Mouse (Mus musculus) lung, adult 2 months (tissue): ENCODE data around the gene Efna2. TPM values are rescaled to one million over a fixed set of nuclear protein-coding genes. Genes with fewer than 3 reads are reported as not detected.

Experiments
- DNase-seq: peaks from one replicate; pipeline ENCODE4 v3.0.0; 2022
- H3K4me1 ChIP-seq: fragments of 200-500 bp; 2 replicates; pipeline ENCODE4 v1.6.1; 2011; ENCODE audit warnings: low read length; ENCODE audit not compliant: control insufficient read depth, insufficient read depth
- H3K4me3 ChIP-seq: fragments of 200-500 bp; replicated peaks from 2 replicates; pipeline ENCODE3; 2011; ENCODE audit warnings: low read depth, mild to moderate bottlenecking, control low read depth, low read length; ENCODE audit errors: extremely low read depth
- CTCF ChIP-seq: fragments of 200-500 bp; IDR thresholded peaks from 2 replicates; pipeline ENCODE4 v1.5.1; 2011; ENCODE audit warnings: mild to moderate bottlenecking, low read length, control low read depth; ENCODE audit not compliant: insufficient read depth
- POLR2A ChIP-seq: fragments of 200-500 bp; IDR thresholded peaks from 2 replicates; pipeline ENCODE4 v1.6.1; 2011; ENCODE audit warnings: low read depth, mild to moderate bottlenecking, control low read depth, low read length, borderline replicate concordance; ENCODE audit errors: extremely low read depth
- WGBS: fragments of 180-500 bp; shearing (Covaris S2); methylation state at CpG from one replicate; pipeline ENCODE4 v1.1.7; 2018; 5-methylcytosine and 5-hydroxymethylcytosine counted together
- polyA plus RNA-seq: library from polyadenylated mRNA; depleted of rRNA; stranded (reverse); fragments of >200 nt; gene quantifications from 2 replicates; pipeline ENCODE4 v1.2.3, GENCODE M21; 2012

Efna2 gene
- polyA plus RNA-seq, 1 experiment = 3.6 TPM

DNA sequence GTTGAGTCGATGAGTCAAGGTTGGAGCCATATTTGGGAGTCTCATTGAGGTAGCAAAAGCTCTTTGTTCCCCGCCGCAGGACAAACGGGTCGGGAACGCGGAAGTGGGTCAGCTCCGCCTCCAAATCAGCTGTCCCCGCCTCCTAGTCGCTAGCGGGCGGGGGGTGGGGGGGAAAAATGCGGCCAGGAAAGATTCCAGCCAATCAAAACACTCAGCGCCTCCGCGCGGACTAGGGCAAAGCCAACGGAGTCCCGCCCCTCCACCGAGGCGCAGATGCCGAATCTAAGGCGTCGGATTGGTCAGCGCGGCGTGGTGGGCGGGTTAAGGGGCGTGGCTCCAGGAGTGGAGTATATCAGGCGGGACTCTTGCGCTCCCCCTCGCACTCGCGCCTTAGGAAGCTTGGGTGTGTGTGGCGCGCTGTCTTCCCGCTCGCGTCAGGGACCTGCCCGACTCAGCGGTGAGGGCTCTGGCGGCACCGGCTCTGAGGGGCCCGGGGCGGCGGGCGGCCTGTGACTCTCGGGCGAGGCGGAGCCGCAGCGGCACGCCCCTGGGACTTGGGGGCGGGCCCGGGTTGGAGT is 11.7 kb upstream of the Efna2 start:
- WGBS = under 1% methylated on average over 55 of the region's 55 CpGs
- H3K4me1 ChIP-seq = peaks cover 18% of the 10 kb centered on the region
- peak; percentile 99 for DNase-seq
- H3K4me3 ChIP-seq = peak overlapping the region; percentile 93
- TF ChIP-seq POLR2A (peak; percentile 100), CTCF (no peak)

DNA sequence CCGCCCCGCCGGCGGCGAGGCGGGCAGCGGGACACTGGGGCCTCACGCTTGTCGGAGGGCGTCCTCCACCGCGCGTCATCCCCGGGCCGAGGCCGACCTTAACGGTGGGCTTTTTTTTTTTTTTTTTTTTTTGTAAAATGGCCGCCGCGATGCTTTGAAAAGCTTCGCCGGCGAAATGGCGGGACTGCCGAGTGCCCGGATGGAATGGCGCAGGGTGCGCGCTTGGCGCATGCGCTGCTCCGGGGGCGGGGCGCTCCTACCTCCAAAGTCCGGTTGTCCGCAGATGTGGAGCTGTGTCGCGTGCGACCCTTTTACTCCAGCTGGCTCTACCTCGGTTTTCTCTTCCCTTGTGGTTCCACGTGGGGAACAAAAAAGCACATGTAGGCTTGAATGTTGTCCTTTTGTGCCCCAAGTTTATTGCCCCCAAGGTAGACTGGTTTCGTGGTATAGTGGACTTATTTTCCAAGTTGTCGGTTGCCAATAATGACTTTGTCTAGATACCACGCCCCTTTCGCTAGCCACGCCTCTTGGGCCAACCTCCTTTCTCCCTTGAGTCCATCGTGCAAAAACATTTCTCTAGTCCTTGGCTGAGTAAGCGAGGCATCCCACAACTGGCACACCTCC is 11.1 kb upstream of the Efna2 start:
- peak; percentile 94 for DNase-seq
- under 1% methylated on average over 48 of the region's 48 CpGs for WGBS
- TF ChIP-seq CTCF = no peak
- no peak; the same call in 1 of the 2 replicates for TF ChIP-seq POLR2A
- Histone ChIP-seq H3K4me1 (peaks cover 15% of the 10 kb centered on the region), H3K4me3 (peak overlapping the region; percentile 93)

DNA sequence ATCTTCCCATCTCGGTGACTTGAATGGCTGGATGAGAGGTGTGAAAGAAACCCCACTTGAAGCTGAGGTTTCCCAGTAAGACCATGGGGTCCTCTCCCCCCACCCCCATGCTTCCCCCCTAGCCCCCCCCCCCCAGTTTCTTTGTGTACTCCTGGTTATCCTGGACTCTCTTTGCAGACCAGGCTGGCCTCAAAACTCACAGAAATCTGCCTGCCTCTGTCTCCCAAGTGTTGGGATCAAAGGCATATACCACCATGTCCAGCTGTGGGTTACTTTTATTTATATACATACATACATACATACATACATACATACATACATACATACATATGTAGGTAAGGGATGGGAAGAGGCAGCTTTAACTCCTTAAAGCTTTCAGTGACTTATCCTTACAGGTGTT is 10.2 kb upstream of the Efna2 start:
- Histone ChIP-seq H3K4me1 (peaks cover 13% of the 10 kb centered on the region), H3K4me3 (no peak overlapping the region)
- WGBS = 31% methylated on average over 1 of the region's 1 CpGs
- DNase-seq = no peak
- TF ChIP-seq CTCF (no peak), POLR2A (no peak)

DNA sequence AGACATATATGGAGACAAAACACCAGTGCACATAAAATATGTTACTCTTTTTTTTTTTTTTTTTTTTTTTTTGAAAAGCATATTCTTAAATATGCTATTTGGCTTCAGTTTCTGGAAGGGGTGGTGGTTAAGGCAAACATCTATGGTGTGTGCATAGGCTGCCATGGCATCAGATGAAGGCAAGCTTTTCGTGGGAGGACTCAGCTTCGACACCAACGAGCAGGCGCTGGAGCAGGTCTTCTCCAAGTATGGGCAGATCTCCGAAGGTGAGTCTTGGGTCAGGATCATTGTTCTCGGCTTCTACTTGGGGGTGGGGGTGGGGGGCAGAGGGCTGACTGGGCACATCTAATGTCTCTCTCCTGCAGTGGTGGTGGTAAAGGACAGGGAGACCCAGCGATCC is 9.6 kb upstream of the Efna2 start:
- DNase-seq = no peak
- H3K4me3 ChIP-seq = no peak overlapping the region
- H3K4me1 ChIP-seq = peaks cover 10% of the 10 kb centered on the region
- TF ChIP-seq CTCF = no peak
- no peak for TF ChIP-seq POLR2A
- 90% methylated on average over 7 of the region's 7 CpGs for WGBS

DNA sequence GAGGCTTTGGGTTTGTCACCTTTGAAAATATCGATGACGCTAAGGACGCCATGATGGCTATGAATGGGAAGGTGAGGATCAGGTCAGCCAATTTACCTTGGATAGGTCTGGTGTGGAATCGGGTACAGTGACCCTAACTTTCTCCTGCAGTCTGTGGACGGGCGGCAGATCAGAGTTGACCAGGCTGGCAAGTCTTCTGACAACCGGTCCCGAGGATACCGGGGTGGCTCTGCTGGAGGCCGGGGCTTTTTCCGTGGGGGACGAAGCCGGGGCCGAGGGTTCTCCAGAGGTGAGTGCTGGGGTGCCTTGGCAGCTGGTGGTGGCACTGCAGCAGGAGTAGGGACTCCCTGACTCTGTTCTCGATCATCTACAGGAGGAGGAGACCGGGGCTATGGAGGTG is 9.2 kb upstream of the Efna2 start:
- 93% methylated on average over 16 of the region's 16 CpGs for whole genome bisulfite sequencing
- Histone ChIP-seq H3K4me1 (peaks cover 10% of the 10 kb centered on the region), H3K4me3 (no peak overlapping the region)
- no peak for DNase-seq
- no peak for TF ChIP-seq POLR2A
- TF ChIP-seq CTCF = no peak

DNA sequence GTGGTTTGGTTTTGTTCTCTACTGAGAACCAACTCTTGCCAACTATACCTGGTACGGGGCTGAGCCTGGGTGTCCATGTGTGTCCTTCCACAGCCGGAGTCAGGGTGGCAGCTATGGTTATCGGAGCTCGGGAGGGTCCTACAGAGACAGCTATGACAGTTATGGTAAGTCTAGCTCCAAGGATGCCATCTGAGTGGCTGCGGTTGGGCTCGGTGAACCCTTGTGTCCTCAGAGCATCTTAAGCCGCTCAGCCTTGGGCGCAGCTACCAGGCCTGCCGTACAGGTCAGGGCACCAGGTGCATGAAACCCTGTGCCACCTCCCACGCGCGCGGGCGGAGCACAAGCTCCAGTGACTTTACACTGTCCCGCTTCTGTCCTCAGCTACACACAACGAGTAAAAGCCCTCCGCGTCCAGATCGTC is 8.7 kb upstream of the Efna2 start:
- Histone ChIP-seq H3K4me1 (peaks cover 10% of the 10 kb centered on the region), H3K4me3 (no peak overlapping the region)
- TF ChIP-seq POLR2A (no peak), CTCF (no peak)
- WGBS = 94% methylated on average over 19 of the region's 19 CpGs
- DNase-seq = no peak

DNA sequence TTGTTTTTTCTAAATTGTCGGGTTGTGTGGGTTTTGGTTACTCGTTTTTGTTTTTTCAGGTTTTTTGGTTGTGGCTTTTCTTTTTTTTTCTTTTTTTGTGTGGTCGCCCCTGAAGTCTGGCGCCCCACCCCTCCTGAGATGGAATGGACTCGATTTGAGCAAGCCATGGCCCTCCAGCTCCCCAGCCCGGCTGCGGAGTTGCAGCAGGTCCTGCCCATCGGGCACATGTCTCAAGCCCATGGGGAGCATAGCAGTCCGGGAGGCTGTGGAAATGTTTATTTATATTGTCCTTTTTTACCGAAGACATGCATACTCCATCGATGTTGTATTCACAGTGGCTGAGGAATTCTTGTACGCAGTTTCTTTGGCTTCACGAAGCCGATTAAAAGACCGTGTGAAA is 8.0 kb upstream of the Efna2 start:
- TF ChIP-seq POLR2A (no peak), CTCF (no peak)
- peaks cover 10% of the 10 kb centered on the region for H3K4me1 ChIP-seq
- no peak overlapping the region for H3K4me3 ChIP-seq
- no peak for DNase-seq
- WGBS = 78% methylated on average over 15 of the region's 15 CpGs

DNA sequence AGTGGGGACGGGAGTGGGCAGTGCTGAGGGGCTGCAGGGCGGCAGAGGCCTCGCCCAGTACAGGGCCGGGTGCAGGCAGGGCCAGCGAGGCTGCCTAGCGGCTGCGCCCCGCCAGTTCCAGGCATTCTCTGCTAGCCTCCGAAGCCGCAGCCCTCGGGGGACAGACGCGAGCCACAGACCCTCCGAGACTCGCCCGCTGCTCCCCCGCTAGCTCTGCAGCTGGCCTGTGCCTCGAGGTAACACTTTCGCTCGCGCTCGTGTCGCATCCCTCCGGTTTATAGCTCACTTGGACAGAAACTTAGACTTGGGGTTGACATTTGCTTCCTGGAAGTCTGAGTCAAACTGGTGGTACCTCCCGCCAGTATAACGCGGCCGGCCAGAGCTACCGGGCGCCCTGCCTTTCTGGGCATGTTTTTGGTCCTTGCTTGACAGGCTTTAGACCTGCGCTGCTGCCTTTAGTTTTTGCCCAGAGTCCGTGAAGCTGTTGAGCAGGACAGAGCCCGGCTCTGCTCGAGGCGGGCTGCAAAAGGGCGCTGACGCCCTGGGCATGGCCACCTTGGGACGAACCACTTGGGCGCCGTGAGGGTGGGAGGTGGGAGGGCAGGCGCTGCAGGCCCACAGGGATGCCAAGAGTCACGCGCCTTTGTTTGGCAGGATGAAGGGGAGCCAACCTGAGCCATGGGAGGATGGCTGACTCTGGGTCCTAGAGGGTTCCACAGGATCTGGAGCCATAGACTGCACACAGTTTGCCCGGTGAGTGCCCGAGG is 7.3 kb upstream of the Efna2 start:
- Histone ChIP-seq H3K4me1 (peaks cover 10% of the 10 kb centered on the region), H3K4me3 (no peak overlapping the region)
- 84% methylated on average over 45 of the region's 45 CpGs for WGBS
- no peak for DNase-seq
- TF ChIP-seq POLR2A = no peak
- no peak for TF ChIP-seq CTCF

DNA sequence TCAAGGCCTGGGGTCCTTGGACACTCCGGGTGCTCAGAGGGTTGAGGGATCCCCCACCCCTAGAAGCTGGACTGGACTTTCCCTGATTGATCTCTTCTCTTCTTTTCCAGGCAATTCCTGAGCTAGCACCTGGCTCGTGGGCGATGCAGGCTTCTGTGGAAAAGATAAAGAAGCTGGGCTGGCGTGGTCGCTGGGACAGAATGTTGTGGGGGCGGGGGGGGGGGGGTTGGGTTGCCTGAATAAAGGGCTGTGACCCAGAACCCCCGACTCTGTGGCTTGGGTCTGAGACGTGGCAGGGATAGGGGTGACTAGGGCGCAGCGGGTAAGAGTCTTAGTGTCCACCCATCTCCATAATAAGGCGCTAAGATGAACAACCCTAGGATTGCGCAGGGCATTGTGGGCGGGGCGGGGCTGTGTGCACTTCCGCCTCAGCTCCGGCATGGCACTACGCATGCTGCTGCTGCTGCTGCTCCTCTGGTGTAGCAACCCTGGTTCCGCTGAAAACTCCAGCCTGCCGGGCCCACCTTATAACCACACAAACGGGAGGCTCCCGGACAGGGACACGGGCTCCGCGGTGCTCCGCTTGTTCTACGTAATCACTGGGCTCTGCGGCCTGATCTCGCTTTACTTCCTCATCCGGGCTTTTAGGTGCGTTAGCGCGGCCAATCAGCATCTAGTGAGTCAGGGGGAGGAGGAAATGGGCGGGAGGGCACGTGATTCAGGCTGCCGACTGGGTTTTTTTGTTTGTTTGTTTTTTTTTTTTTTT is 6.6 kb upstream of the Efna2 start, which contains the start of gene 1600002K03Rik:
Gene 1600002K03Rik, plus strand, starts transcription at position 418 of the 766 bp plus-strand sequence.
- peak; percentile 92 for DNase-seq
- peaks cover 8% of the 10 kb centered on the region for H3K4me1 ChIP-seq
- 9% methylated on average over 35 of the region's 35 CpGs for WGBS
- TF ChIP-seq CTCF (no peak), POLR2A (peak; percentile 83; the same call in 1 of the 2 replicates)
- H3K4me3 ChIP-seq = peak within 1 kb of the TSS; percentile 86
